Mouse (Mus musculus): ENCODE data around the gene Tnrc6a. TPM values are rescaled to one million over a fixed set of nuclear protein-coding genes. Genes with fewer than 3 reads are reported as not detected.

Gene Tnrc6a
- polyA plus RNA-seq, 1 experiment from 2014 or later = 46.4 TPM

GRCm38 (mm10) chr7:123169618-123170017 is 45.9 kb downstream of the Tnrc6a start:
- peaks cover 69% of the 10 kb centered on the region for H3K36me3 ChIP-seq
- 88% methylated on average over 2 of the region's 2 CpGs for WGBS

DNA sequence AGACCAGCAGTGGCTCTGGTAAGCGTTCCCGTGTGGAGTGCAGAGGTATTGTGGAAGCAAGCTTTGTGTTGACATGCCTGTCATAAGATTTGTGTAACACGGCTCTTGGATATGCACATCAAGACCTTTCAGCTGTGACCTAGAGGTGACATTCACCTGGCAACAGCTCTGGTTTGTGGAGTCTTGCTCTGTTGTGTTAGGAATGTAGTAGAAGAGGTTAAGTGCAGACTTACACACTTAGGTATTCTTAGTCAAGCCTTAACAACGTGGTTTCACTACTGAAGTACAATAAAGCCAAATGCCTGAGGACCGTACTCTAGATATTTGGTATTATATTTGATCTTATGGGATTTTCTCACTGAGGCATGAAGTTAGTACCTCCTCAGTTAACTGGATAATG is 48.4 kb downstream of the Tnrc6a start:
- Histone ChIP-seq H3K4me2 (no peak overlapping the region), H3K4me3 (replicated peaks) (no peak overlapping the region), H3K9me3 (no peaks in the 10 kb centered on the region), H3K27ac (no peak overlapping the region), H3K36me3 (peaks cover 60% of the 10 kb centered on the region), H3K4me1 (no peaks in the 10 kb centered on the region), H3K27me3 (replicated peaks) (no peaks in the 10 kb centered on the region), H3K9ac (no peak overlapping the region)
- ATAC-seq (ENCODE audit: insufficient read depth, low FRiP score, low read depth) = no peak
- 90% methylated on average over 5 of the region's 5 CpGs for WGBS

More at GRCm38 (mm10) chr7:123169618-123170017, 45.9 kb downstream of the Tnrc6a start:
- Histone ChIP-seq H3K4me2 (no peak overlapping the region), H3K4me3 (replicated peaks) (no peak overlapping the region), H3K4me1 (no peaks in the 10 kb centered on the region), H3K27ac (no peak overlapping the region), H3K9ac (no peak overlapping the region), H3K27me3 (replicated peaks) (no peaks in the 10 kb centered on the region), H3K9me3 (no peaks in the 10 kb centered on the region)
- ATAC-seq (ENCODE audit: insufficient read depth, low FRiP score, low read depth) = no peak

GRCm38 (mm10) chr7:123177215-123177614 is 53.5 kb downstream of the Tnrc6a start:
- ATAC-seq (ENCODE audit: insufficient read depth, low FRiP score, low read depth) = no peak
- H3K9ac ChIP-seq = no peak overlapping the region
- H3K4me3 ChIP-seq (replicated peaks) = no peak overlapping the region
- H3K27me3 ChIP-seq (replicated peaks) = no peaks in the 10 kb centered on the region
- H3K9me3 ChIP-seq = no peaks in the 10 kb centered on the region
- H3K36me3 ChIP-seq = peaks cover 57% of the 10 kb centered on the region
- no peak overlapping the region for H3K4me2 ChIP-seq
- no peak overlapping the region for H3K27ac ChIP-seq
- H3K4me1 ChIP-seq = no peaks in the 10 kb centered on the region

DNA sequence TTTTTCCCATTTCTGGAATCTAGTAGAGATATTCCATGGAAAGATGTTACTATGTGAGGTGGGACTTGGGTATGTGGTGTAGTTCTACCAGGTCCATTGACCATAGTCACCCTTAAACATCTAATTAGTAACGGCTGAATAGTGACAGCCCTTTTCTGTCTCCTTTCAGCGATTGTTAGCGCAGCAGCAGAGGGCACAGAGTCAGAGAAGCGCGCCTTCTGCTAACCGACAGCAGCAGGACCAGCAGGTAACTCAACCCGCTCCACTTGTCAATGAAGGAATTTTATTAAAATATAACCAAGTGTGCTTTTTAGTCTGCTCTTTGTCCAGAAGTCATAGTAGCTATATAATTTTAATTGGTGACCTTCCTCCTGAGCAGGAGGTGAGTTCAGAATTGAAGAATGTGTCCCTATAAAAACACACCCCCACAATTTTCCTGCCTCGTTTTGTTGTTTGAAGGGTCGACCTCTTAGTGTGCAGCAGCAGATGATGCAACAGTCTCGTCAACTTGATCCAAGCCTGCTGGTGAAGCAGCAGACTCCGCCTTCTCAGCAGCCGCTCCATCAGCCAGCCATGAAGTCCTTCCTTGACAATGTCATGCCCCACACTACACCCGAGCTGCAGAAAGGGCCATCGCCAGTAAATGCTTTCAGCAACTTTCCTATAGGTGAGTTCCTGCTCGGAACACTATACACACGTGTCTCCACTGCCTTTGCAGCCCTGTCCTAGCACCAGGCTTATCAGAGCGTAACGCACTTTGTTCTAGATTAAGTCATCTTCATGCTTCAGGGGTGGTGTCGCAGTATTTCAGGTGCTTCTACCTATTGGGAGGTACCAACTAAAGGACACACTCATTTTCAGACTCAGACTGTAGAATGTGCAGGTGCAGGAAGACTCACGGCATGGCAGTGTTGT is 58.4 kb downstream of the Tnrc6a start:
- Histone ChIP-seq H3K9ac (no peak overlapping the region), H3K4me1 (no peaks in the 10 kb centered on the region), H3K27ac (no peak overlapping the region), H3K4me3 (replicated peaks) (no peak overlapping the region), H3K27me3 (replicated peaks) (no peaks in the 10 kb centered on the region), H3K9me3 (no peaks in the 10 kb centered on the region), H3K36me3 (peaks cover 64% of the 10 kb centered on the region), H3K4me2 (no peak overlapping the region)
- WGBS = 82% methylated on average over 20 of the region's 20 CpGs
- ATAC-seq (ENCODE audit: insufficient read depth, low FRiP score, low read depth) = no peak

DNA sequence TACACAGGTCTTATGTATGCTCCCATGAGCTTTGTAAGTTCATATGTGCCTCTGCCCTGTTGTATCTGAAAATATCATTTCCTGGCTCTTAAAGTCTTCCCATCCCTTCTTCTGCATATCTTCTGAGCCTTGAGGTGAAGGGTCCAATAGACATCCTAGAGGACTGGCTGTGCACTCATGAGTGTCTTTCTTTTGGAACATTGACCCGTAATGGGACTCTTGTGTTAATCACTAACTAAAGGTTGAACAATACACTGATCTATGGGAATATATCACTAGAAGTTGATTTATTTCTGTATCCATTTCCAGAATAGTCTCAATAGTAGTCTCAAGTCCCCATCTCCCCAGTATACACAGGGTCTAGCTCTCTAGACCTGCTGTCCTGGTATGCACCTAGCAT is 61.2 kb downstream of the Tnrc6a start:
- no peak for ATAC-seq (ENCODE audit: insufficient read depth, low FRiP score, low read depth)
- no peak overlapping the region for H3K4me2 ChIP-seq
- no peak overlapping the region for H3K27ac ChIP-seq
- no peaks in the 10 kb centered on the region for H3K27me3 ChIP-seq (replicated peaks)
- peaks cover 75% of the 10 kb centered on the region for H3K36me3 ChIP-seq
- no peaks in the 10 kb centered on the region for H3K9me3 ChIP-seq
- no peaks in the 10 kb centered on the region for H3K4me1 ChIP-seq
- H3K4me3 ChIP-seq (replicated peaks) = no peak overlapping the region
- no peak overlapping the region for H3K9ac ChIP-seq
- WGBS = 100% methylated on average over 1 of the region's 1 CpGs

DNA sequence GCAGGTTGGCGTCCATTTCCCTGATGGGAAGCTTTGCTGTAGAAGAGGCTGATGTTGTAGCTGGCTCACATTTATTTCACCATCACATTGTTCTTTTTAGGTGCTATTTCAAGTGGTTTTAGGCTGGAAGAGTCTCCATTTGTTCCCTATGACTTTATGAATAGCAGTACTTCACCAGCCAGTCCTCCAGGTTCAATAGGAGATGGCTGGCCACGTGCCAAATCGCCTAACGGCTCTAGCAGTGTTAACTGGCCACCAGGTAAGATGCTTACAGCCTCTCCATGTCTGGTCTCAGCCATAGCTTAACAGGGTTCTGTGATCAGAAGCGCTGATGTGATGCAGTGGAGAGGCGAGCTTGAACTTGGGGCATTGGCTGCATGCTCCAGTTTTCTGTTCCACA is 62.8 kb downstream of the Tnrc6a start:
- ATAC-seq (ENCODE audit: insufficient read depth, low FRiP score, low read depth) = no peak

DNA sequence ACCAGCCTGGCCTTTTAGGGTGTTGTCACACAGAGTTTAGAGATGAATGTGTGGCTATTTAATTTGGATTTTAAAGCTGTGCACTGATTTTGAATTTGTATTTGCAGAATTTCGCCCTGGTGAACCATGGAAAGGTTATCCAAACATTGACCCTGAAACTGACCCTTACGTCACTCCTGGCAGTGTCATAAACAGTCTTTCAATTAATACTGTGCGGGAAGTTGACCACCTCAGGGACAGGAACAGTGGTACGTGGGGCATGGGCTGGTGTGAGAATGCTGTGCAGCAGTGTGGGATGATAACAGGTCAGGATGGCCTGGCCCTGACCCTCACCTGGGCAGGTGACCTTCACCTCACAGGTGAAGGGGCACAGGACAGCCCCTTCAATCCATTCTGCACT is 63.6 kb downstream of the Tnrc6a start:
- Histone ChIP-seq H3K4me2 (no peak overlapping the region), H3K36me3 (peaks cover 74% of the 10 kb centered on the region), H3K27ac (no peak overlapping the region), H3K4me3 (replicated peaks) (no peak overlapping the region), H3K4me1 (no peaks in the 10 kb centered on the region), H3K9me3 (no peaks in the 10 kb centered on the region), H3K27me3 (replicated peaks) (no peaks in the 10 kb centered on the region), H3K9ac (no peak overlapping the region)
- no peak for ATAC-seq (ENCODE audit: insufficient read depth, low FRiP score, low read depth)
- WGBS = 56% methylated on average over 4 of the region's 4 CpGs

More for the DNA sequence above, 62.8 kb downstream of the Tnrc6a start:
- Histone ChIP-seq H3K4me1 (no peaks in the 10 kb centered on the region), H3K4me3 (replicated peaks) (no peak overlapping the region), H3K4me2 (no peak overlapping the region), H3K9ac (no peak overlapping the region), H3K27me3 (replicated peaks) (no peaks in the 10 kb centered on the region), H3K9me3 (no peaks in the 10 kb centered on the region), H3K27ac (no peak overlapping the region), H3K36me3 (peaks cover 73% of the 10 kb centered on the region)
- WGBS = 86% methylated on average over 6 of the region's 6 CpGs

DNA sequence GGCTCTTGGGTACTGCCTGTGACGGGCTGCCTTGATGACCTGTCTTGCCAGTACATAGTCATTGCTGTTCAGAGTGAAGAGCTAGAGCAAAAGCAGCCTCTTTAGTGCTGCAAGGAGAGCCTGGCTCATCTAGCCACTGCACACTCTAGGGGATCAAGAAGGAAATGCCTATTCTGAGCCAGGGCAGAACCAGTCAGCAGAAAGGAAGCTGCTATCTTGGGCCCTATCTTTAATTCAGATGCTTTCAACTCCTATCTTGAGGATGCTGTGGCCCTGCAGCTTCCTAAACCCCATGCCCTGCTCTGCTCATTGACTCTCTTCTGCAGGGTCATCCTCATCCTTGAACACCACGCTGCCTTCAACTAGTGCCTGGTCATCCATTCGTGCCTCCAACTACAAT is 64.8 kb downstream of the Tnrc6a start:
- no peaks in the 10 kb centered on the region for H3K9me3 ChIP-seq
- H3K4me3 ChIP-seq (replicated peaks) = no peak overlapping the region
- H3K9ac ChIP-seq = no peak overlapping the region
- H3K36me3 ChIP-seq = peaks cover 71% of the 10 kb centered on the region
- H3K27me3 ChIP-seq (replicated peaks) = no peaks in the 10 kb centered on the region
- H3K27ac ChIP-seq = no peak overlapping the region
- 89% methylated on average over 3 of the region's 3 CpGs for WGBS
- H3K4me2 ChIP-seq = no peak overlapping the region
- ATAC-seq (ENCODE audit: insufficient read depth, low FRiP score, low read depth) = no peak
- no peaks in the 10 kb centered on the region for H3K4me1 ChIP-seq

DNA sequence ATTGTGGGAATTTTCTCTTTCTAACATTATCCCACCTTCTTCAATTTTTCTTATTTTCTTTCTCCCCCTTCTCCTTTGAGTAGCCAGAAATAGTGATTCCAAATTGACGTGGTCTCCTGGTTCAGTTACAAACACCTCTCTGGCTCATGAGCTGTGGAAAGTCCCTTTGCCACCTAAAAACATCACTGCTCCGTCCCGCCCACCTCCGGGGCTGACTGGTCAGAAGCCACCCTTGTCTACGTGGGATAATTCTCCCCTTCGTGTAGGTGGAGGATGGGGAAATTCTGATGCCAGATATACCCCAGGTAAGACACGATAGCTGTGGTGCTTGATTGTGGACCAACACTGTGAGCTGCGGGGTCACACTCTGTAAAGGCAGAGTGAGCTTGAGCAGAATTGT is 66.1 kb downstream of the Tnrc6a start:
- H3K27me3 ChIP-seq (replicated peaks) = no peaks in the 10 kb centered on the region
- H3K27ac ChIP-seq = no peak overlapping the region
- H3K9ac ChIP-seq = no peak overlapping the region
- H3K4me2 ChIP-seq = no peak overlapping the region
- H3K4me3 ChIP-seq (replicated peaks) = no peak overlapping the region
- WGBS = 93% methylated on average over 8 of the region's 8 CpGs
- no peaks in the 10 kb centered on the region for H3K4me1 ChIP-seq
- H3K9me3 ChIP-seq = no peaks in the 10 kb centered on the region
- peaks cover 66% of the 10 kb centered on the region for H3K36me3 ChIP-seq
- ATAC-seq (ENCODE audit: insufficient read depth, low FRiP score, low read depth) = no peak

- H3K27ac ChIP-seq = no peak overlapping the region
- 78% methylated on average over 5 of the region's 5 CpGs for WGBS
- ATAC-seq (ENCODE audit: insufficient read depth, low FRiP score, low read depth) = no peak
Observed at GRCm38 (mm10) chr7:123191731-123192130, 68.0 kb downstream of the Tnrc6a start.

GRCm38 (mm10) chr7:123193201-123193600 is 69.5 kb downstream of the Tnrc6a start:
- Histone ChIP-seq H3K27ac (no peak overlapping the region), H3K36me3 (peaks cover 55% of the 10 kb centered on the region)

More at GRCm38 (mm10) chr7:123191731-123192130, 68.0 kb downstream of the Tnrc6a start:
- Histone ChIP-seq H3K4me3 (replicated peaks) (no peak overlapping the region), H3K4me1 (no peaks in the 10 kb centered on the region), H3K9ac (no peak overlapping the region), H3K27me3 (replicated peaks) (no peaks in the 10 kb centered on the region), H3K36me3 (peaks cover 67% of the 10 kb centered on the region), H3K9me3 (no peaks in the 10 kb centered on the region), H3K4me2 (no peak overlapping the region)

GRCm38 (mm10) chr7:123194696-123195095 is 71.0 kb downstream of the Tnrc6a start:
- H3K4me3 ChIP-seq (replicated peaks) = no peak overlapping the region
- no peak overlapping the region for H3K9ac ChIP-seq
- no peaks in the 10 kb centered on the region for H3K4me1 ChIP-seq
- ATAC-seq (ENCODE audit: insufficient read depth, low FRiP score, low read depth) = no peak
- H3K9me3 ChIP-seq = no peaks in the 10 kb centered on the region
- H3K27me3 ChIP-seq (replicated peaks) = no peaks in the 10 kb centered on the region
- no peak overlapping the region for H3K27ac ChIP-seq
- no peak overlapping the region for H3K4me2 ChIP-seq
- 91% methylated on average over 8 of the region's 8 CpGs for WGBS
- H3K36me3 ChIP-seq = peaks cover 41% of the 10 kb centered on the region

More at GRCm38 (mm10) chr7:123193201-123193600, 69.5 kb downstream of the Tnrc6a start:
- Histone ChIP-seq H3K9ac (no peak overlapping the region), H3K27me3 (replicated peaks) (no peaks in the 10 kb centered on the region), H3K4me1 (no peaks in the 10 kb centered on the region), H3K4me2 (no peak overlapping the region), H3K4me3 (replicated peaks) (no peak overlapping the region), H3K9me3 (no peaks in the 10 kb centered on the region)
- no peak for ATAC-seq (ENCODE audit: insufficient read depth, low FRiP score, low read depth)
- WGBS = 85% methylated on average over 12 of the region's 12 CpGs

Data from stomach, embryonic 15.5 days (tissue).